Mouse (Mus musculus) right cerebral cortex, postnatal 10 days (tissue): ENCODE results near the gene Sept8.

Source experiments
- DNase-seq, 2 experiments: peaks; one replicate each; pipeline ENCODE4 v3.0.0; 2021; ENCODE audit warnings: low spot score in 2 of 2

Sept8 gene

DNA sequence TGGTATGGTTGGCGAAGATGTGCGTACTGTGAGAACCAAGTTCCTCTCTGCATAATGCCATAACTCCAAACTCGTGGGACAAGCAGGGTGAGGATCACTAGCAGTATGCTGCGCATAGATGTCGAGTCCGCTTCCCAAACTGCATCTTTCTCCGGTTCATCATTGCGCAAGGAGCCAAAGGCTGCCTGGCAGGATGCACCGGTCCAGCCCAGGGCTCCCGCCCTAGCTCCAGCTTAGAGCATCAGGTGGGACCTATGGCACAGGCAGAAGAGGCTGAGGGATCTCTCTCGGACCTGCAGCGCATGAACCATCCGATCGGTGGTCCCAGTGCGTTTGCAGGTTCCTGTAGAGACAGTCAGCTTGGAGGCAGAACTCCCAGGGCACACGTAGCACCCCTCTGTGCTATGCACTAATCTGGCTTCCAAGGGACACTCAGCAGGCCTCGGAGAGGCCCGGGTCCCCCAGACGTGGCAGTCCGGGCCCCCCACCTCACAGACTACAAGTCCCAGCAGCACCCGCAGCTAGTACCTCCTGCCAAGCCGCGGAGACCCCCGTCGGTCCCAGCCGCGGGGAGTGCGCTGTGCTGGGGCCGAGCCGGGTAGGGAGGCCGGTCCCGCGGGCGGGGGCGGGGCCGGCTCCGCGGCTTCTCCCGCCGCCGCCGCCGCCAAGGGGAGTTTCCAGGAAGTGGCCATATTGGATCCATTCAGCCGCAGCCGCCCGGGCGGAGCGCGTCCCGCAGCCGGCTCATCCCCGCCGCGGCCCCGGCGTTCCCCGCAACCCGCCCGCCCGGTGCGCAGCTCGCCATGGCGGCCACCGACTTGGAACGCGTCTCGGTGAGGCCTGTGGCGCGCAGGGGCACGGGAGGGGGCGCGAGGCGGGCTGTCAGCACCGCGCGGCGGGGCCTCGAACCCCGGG, at the start of gene Sept8:
TSS of gene Sept8 (plus strand) at position 51 of the 915 bp plus-strand sequence.
- DNase-seq = peak; percentile 81 to 84

DNA sequence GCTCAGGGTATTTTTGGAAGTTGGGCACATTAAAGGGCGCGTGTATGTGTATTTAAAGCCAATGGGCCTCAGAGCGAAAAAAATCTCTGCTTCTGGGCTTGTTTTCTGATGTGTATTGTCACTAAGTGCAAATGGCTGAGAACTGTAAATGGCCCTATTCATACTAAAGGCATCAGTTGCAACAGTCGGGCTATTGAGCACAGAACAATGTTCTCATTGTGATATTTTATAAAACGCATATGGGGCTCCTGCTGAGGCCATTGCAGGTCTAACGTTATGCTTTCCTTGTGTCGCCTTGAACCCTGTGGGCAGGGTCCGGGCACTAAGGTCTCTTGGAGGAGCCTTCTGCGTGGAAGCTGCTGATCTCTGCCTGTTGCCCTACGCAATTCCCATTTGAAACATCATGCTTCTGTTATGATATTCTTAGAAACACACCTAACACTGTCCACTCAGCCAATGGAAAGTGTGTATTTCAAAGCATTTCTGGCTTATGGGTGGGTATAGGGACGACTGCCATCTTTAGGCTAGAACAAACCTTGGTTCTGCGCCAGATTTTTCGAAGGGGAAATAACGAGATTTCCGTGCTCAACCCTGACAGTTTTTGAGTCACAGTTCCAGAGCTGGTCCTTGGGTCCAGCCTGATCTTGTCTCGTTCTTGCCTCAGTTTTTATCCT, 49.6 kb upstream of the Sept8 start:
- no peak for DNase-seq

DNA sequence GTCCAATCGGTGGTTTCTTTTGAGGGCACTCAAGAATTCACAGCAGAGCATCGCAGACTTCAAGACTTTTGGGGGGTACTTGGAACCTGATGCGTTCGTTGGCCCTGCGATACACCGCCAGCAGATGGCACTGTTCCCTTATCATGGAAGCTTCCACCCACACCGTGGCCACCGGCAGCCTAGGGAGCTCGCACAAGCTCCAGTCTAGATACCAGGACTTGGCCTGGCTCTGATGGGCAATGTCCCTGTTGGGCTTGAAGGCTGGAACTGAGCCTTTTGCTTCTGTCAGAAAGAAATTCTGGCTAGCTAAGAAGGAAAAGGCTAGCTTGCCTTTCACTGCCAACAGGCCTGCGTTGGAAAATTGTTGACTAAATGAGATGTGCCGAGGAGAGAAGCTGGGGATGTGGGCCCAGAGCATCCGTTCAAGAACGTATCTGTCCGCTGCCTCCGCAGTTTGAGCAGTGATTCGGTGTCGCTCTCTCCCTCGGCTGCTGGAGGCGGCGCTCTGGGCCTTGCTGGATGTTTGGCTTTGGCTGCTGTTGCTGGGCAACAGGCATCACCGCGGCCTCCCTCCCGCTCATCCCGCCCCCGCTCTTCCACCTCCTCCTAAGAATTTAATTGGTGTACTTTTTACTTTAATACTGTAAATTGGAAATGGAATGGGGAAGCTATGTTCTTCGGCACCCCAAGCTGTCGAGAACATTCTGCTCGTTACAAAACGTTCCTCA, 48.9 kb upstream of the Sept8 start, which contains the start of gene Gm9837:
TSS of gene Gm9837 (minus strand) at position 512 of the 728 bp plus-strand sequence.
- peak; percentile 94 to 96 for DNase-seq

DNA sequence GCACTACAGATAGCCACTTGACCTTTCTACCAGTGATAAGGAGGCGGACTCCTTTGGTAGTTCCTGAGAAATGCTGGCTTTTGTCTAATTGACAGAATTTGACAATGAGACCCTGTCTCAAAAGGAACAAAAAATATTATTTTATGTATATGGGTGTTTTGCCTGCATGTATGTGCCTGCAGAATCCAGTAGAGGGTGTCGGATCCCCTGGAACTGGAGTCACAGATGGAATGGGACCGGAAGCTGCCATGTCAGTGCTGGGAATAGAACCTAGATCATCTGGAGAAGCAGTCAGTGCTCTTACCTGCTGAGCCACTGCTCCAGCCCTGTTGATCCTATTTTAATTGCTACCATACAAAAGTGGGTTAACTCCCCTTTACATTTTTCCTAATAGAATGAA, 46.3 kb upstream of the Sept8 start:
- no peak for DNase-seq

DNA sequence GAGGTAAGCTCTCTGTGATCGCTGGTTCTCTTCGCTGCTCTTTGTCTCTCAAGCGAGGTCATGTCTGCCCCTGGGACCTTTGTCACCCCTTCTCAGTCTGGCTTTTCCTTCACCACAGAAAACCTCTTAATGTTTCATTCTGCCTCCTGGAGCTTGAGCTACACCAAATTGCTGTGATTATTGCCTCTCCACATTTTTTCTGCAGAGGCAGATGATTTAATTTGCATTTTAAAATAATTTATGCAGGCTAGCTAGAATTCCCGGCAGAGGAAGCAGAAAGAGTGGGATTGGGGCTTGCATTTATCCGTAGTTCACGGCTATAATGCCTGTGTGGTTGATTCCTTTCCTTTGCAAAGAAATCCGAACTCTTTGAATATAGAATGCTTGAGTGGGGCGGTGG, 43.4 kb upstream of the Sept8 start:
- DNase-seq = no peak

DNA sequence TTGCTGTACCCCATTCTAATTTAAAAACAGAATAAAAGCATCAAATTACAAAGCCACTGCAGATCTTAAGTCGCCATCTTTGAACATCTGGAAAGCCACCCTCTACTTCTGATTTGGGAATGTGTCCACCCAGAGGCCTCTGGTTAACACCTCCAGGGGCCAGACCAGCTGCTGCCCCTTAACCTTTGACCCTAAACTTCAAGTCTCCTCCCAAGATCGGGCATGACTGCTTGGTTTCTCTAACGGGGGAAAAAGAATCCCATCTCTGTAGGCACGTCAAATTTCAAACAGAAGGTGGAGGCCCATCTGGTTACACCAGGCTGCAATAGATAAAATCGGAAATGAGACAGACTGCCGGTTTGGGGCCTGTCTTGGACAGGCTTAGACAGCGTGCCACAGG, 41.2 kb upstream of the Sept8 start:
- DNase-seq = no peak

DNA sequence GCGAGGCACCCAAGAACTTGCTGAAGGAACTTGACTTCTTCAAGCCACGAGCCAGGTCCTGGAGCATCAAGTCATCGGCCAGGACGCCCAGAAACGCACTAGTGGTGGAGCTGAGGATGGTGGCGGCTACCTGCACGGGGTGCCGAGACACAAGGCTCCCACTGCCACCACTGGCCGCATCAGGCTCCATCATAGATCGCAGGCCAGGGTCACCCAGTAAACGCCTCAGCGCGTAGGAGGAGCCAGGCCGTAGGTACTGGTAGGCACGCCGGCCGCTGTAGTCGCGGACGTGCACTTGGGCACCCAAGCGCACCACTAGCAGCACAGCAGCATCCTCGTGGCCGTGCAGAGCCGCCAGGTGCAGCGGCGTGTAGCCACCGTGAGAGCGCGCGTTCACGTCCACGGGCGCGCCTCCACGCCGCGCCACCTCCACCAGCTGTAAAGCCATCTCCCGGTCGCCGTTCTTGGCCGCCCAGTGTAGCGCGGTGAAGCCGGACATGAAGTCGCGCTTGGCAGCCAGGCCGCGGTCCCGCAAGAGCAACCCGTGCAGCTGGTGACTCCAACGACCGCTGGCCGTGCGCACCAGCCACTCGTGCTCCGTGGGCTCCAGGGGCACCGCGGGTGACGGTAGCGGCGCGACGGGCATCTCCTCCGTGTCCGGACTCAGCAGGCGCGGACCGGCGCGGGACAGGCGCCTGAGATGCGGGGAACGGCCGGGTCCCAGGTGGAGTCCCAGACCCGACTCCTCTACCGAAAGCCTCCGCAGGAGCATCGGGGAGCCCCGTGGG, 40.5 kb upstream of the Sept8 start:
- DNase-seq = peak in 1 of 2 experiments; percentile 52

DNA sequence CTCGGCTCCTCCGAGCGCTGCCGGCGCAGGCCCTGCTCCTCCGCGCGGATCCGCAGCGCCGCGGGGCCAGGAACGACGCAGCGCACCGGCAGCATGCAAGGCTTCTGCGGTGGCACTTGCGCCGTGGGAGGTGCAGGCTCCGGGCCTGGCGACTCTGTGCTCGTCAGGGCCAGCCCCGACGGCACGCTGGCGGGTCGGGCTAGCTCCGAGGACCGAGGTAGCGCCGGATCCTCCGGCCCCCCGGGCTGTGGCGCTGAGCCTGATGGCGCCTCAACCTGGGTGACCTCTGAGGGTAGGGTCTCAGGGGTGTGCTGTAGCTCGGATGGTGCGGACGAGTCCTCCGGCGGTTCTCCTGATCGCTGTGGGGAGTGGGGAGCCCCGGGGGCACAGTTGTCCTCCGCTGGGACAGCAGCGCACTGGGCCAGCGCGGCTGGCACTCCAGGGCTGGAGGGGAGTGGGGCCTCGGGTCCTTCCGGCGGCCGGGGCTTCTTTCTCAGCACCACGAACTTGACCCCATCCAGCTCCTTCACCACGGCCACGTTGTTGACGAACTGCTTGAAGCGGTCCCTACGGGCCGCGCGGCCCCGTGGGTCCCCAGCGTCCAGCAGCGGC, 39.8 kb upstream of the Sept8 start:
- DNase-seq = peak in 1 of 2 experiments; percentile 62

DNA sequence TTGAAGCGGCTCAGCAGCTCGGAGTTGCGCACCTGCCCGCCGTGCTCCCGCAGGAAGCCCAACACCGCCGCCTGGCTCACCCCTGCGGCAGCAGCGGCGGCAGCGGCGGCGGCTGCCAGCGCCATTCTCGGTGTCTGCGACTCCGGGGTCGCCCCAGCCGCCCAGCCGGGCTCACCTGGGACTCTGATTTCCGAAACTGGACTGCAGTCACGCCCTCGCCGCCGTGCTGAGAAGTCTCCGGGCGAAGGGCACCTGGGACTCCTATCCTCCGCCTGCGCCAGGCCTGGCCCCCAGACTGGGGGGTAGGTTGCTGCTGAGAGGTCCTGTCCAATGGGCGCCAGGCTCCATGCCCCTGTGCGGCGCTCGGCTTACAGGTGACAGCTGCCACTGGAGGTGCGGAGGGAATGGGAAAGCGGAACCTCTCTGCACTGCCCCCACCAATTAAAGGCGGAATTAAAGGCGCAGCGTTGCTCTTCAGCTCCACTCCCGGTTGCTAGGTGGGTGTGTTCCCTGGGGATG, 39.2 kb upstream of the Sept8 start, which contains the start of the genes Gm9945 and Sowaha:
TSS of gene Gm9945 (plus strand) at position 384 of the 519 bp plus-strand sequence.
TSS of gene Sowaha (minus strand) at position 492 of the 519 bp plus-strand sequence.
- peak; percentile 75 to 80 for DNase-seq

DNA sequence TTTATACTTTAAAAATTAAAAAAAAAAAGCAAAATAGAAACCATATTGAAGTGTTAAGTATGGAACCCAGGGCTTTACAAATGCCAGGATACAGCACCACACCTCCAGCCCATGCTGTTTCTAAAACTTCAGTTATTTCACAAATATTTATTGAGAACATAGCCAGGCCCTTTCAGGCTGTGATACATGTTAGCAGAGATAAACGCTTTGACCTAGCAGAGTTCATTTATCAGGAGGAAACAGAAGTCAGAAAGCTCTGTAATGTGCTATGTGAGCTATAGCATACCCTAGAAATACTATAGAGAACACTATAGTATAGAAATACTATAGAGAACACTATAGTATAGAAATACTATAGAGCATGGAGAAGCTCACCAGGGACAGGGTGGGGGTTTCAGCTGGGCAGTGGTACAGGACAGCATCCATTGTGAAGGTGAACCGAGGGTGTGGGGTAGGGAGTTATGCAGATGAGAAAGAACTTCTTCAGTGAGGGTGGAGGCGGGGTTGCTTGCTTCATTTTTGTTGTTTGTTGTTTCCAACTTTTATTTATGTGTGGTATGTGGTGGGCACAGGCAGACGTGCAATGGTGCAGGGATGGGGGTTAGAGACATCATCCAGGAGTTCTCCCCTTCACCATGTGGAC, 37.8 kb upstream of the Sept8 start:
- DNase-seq = no peak

DNA sequence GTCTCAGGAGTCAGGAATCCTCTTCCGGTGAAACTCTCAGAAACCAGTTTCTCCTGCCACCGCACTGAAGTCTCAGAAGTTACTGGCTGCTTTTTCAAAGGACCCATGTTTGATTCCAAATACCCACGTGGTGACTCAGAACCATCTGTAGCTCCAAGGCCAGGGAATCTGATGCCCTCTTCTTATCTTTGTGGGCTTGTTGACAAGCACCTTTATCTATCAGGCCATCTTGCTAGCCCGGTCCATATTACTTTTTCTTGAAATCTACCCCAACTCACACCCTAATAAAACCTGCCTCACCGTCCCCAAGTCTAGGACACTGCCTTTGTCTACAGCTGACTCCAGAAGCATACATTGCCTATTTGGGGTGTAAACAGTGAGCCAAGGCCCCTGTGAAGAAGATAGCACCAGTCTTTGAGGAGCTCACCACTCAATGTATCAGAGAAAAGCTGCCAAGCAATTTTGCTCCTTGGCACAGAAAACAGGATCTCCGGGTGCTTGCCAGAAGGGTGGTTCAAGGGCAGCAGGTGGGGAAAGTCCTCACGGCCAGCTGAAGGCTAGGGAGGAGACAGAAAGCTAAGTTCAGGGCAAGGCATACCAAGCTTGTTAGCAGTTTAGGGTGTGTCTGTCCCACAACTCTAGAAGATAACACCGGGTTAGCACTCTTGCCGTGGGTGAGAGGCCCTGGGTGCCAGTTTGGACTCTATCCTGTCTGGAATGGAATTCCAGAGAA, 35.7 kb upstream of the Sept8 start:
- no peak for DNase-seq

DNA sequence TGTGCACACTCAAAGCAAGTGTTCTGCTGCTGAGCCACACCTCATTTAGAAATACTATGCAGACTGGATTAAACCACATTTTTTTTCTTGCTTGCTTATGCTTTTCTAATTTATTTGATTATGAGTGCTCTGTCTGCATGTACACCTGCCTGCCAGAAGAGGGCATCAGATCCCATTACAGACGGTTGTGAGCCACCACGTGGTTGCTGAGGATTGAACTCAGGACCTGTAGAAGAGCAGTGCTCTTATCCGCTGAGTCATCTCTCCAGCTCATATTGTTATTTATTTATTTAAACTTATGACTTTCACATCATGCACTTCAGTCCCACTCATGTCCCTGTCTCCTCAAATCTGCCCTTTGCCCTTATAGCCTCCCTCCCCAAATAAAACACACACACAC, 33.3 kb upstream of the Sept8 start:
- DNase-seq = no peak

DNA sequence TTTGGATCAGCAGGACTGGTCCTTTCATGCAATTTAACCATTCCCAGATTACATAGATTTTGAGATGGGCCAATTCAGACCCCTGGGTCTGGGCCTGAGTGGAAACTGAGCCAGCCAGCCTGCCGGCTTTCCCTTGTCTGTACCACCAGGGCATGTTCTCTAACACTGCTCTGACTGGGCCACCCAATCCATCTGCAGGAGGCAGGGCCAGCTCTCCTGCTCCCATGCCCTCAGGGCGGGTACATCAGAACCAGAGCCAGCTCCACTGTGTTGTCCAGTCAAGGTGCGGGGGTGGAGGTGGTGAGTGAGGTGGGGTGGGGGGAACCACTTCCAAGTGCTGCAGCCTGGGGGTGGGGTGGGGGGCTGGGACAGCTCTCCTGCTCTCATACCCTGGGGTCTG, 32.7 kb upstream of the Sept8 start:
- DNase-seq = no peak

DNA sequence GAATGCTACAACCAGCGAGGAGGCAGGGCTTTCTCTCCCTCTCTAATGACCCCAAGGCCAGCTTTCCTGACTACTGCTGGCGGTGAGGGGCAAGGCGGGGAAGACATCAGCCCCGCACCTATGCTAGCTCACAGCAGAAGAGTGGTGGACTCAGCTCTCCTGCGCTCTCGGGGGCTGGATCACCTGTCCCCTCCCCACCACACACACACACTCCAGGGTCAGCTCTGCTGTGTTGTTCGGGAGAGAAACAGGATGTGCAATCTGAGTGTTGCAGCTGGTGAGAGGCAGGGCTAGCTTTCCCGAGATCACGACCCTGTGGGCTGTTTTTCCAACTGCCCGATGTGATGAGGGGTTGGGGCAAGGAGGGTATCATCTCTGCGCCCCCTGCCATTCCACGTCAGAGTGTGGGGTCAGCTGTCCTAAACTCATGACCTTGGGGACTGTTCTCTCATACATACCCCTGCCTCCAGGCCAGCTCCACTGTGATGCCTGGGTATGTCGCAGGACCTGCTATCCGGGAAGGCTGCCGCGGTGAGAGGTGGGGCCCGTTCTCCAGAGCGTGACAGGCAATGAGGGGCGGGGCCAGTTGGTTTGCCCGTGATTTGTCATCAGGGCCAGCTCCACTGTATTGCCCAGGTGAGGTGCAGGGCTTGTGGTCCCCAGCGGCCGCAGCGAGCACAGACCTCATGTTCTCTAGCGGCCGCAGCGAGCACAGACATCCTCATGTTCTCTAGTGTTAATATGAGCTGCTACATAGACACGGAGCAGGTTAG, 32.0 kb upstream of the Sept8 start:
- DNase-seq = no peak

DNA sequence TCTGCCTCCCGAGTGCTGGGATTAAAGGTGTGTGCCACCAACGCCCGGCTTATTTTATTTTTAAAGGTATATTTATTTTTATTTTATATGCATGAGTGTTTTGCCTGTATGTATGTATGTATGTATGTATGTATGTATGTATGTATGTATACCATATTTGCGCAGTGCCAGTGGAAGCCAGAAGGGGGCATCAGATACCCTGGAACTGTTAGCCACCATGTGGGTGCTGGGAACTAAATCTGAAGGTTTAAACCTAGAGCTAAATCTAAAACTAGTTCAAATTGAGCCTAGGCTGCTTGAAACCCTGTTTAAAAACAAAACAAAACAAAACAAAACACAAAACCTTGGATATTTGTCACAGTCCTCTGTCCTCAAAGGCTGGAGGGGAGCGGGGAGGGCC, 30.1 kb upstream of the Sept8 start:
- DNase-seq = no peak

DNA sequence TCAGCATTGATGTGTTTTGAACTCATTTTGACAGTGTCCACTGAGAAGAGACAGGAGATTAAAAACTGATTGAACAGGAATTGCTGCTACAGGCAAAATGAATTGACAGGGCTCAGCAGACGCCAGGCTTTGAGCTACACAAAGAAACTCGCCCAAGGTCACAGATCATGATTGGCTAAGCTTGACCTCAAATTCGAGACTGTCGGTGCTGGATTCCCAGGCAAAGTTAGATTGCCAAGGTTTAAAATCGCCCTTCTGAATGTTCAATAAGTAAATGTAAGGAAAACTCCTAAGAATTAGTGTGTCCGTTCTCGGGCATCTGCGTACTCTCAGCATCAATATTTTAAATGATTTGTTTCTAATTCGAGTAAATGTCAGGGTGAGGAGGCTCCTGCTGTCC, 29.6 kb upstream of the Sept8 start:
- DNase-seq = no peak

DNA sequence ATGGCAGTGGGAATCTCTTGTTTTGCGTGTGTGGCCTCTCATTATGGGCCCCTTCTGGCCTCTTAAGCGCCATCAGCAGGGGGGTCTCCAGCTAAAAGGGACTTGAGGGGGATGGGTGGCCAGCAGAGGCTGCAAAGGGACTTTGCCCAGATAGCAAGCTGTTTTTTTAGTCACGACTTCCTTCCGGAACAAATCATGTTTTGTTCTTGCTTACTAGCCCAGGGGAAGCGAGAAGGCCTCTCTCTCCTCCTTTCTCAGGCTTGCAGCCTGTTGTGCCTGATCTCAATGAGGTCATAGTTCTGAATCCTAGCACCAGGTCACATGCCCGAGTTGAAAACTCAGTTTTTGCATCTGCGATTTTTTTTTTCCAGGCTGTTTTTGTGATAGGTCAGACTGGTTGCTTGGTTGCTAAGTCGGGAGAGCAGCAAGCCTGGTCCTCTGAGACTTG, 27.1 kb upstream of the Sept8 start:
- DNase-seq = no peak

DNA sequence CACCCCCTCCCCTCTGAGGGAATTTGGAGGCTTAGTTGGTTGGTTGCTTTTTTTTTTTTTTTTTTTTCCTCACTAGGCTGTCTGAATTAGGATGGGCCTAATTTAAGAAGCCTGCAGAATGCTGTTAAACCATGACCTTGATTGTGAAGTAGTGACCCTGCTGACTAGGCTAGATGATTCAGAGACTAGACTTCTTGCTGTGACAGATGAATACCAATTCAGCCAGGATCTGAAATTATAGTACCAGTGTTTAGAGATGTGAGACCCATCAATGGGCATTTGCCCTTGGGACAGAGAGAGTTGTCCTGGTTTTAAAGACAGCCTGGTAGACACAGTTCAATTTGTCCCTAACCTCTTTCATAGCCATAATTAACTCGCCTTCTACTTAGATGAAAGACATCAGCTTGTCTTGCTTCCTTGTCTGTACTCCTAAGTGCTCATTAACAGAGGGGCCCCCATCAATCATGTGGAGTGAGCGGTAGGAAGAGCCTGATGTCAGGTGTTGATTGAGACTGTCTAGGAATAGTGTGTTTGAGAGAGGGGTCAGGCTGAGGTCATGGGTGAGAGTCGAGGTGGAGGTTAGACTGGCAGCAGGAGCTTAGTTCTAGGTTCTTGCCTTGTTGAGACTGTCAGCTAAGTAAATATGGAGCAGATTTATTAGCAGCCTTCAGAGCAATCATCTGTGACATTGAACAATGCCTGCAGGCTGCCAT, 25.7 kb upstream of the Sept8 start:
- no peak for DNase-seq
